Mouse (Mus musculus) neutrophil, adult 5-6 weeks (primary cell): ENCODE measurements around the gene AW549877. TPM values are rescaled to one million over a fixed set of nuclear protein-coding genes. Genes with fewer than 3 reads are reported as not detected.

ENCODE experiments used
- ATAC-seq: fragments of 151-379, 151-347 bp; 2 replicates; pipeline ENCODE4 v1.8.0; 2017; ENCODE audit warnings: mild to moderate bottlenecking, moderate TSS enrichment; ENCODE audit not compliant: insufficient number of reproducible peaks, poor library complexity, low FRiP score, severe bottlenecking; ENCODE audit errors: extremely low read depth
- total RNA-seq: library from RNA; stranded (forward); fragments of 200-1000 nt; gene quantifications from 2 replicates; pipeline ENCODE4 v1.2.3, GENCODE M21; 2017

The AW549877 gene
- total RNA-seq, 1 experiment from 2014 or later: 43.5 TPM

DNA sequence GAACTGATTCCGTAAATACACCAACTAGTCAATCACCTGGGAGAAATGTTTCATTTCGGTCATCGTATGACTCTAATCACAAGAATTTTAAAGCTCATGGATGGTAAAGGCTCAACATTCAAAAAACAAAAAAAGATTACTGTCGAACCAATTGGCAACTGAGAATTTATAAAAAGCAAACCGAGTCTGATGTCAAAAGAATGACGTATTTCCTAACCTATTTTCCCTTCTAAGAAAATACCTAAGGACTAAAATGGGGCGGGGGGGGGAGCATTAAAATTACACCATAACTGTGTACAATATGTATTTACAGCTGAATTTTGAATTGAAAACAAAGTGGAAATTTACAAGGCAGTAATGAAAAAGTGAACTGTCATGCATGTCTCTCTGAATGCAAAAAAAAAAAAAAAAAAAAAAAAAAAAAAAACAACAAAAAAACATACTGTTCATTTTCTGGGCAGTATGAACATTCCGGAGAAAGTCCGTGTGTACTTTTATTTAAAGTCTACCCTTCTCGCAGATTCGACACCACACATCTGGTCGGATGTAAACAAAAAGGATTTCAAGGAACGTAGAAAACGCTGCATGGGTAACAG lies 594 bp downstream of the AW549877 start:
- no peak for ATAC-seq

GRCm38 (mm10) chr15:3987981-3988380 lies 7.6 kb downstream of the AW549877 start:
- ATAC-seq: peak; percentile 84

- ATAC-seq: no peak
Observed at GRCm38 (mm10) chr15:3984876-3985275, 10.7 kb downstream of the AW549877 start.

GRCm38 (mm10) chr15:3982732-3983131 lies 12.8 kb downstream of the AW549877 start:
- peak; percentile 61 for ATAC-seq

- ATAC-seq: peak; percentile 14; the same call in 1 of the 2 replicates
Observed at GRCm38 (mm10) chr15:3979871-3980270, 15.7 kb downstream of the AW549877 start.

GRCm38 (mm10) chr15:3979061-3979848 lies 16.3 kb downstream of the AW549877 start, which contains the start of gene Fbxo4:
Gene Fbxo4, minus strand, starts transcription at chr15:3979573.
- ATAC-seq: peak; percentile 93

DNA sequence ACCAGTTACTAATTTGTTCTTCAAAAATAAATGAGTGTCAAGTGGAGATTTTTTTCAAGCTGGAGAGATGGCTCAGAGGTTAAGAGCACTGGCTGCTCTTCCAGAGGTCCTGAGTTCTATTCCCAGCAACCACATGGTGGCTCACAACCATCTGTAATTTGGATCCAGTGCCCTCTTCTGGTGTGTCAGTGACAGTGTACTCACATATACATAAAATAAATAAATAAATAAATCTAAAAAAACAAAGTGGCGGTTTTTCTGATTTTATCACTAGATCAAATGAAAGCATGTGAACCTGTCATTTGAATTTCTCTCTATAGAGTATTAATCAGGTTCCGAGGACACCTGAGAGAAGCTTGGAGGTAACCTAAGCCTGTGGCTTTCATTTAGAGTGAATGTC lies 17.3 kb downstream of the AW549877 start:
- ATAC-seq: no peak

- ATAC-seq: no peak
Observed at GRCm38 (mm10) chr15:3973300-3973699, 22.2 kb downstream of the AW549877 start.

DNA sequence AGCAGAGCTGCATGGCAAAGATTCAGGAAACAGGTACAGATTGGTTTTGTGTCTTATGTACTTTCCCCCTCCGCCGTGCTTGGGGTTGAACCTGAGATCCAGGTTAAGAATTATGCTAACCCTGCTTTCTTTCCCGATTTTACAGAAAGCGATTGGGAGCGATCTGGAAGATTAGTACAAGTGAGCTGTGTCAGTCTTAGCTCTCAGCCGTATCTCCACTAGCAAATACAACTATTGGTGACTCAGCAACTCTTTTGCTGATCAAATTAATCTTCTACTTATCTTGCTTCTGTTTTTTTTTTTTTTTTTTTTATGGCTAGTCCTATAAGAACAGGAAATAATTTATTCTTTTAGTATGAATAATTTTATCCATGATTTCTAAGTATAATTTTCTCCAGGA lies 25.4 kb downstream of the AW549877 start:
- no peak for ATAC-seq

DNA sequence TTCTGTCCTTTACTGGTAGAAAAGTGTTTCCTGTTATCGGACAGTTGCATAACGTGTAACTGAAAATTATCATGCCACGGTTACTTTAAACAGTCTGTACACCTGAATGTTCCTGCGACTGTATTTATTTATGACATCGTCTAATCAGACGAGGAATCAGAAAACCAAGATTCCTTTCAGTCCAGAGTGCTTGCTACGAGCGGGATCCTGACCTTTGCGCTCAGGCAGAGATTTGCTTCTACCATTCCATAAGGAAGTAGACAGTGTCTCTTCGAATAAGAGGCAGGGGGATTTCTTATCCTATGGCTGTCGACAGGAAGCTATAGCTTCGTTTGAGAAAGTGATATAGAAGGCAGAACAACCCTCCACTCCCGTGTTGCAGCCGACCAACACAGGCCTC lies 25.8 kb downstream of the AW549877 start:
- ATAC-seq: no peak

GRCm38 (mm10) chr15:3962251-3962650 lies 33.3 kb downstream of the AW549877 start:
- ATAC-seq: no peak

DNA sequence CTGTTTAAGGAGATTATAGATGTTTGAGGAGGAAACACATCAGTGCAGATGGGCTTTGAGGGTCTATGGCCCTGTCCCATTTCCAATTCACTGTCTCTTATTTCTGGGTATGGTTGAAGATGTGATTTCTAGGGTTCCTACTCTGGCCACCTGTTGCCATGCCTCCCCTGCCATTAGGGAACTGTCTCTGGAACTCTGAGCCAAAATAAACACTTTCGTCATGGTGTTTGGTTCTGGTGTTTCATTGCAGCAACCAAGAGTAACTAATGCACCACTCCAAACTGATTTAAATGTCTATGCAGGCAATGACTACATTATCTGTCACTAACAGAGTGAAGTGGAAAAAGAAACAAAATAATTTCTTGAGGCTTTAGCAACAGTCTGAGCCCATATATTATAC lies 35.5 kb downstream of the AW549877 start:
- ATAC-seq: no peak

DNA sequence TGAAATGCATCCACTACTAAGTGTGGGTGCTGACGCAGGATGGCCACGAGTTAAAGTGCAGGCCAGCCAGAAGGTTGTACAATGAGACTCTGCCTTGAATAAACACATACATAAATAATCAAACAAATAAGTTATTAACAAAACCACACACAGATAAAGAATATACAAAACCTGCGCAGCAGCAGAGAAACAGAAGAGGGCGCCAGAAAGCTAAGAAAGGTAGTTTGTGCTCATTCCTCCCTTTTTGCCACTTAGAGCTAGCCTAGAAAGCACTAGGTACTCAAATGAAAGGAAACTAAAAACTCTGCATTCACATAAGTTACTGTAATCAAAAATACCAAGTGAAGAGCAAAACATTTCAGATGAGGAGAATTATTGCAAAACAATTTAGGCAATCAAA lies 37.6 kb downstream of the AW549877 start:
- ATAC-seq: peak; percentile 72; the same call in 1 of the 2 replicates

GRCm38 (mm10) chr15:3954971-3955370 lies 40.6 kb downstream of the AW549877 start:
- no peak for ATAC-seq

- ATAC-seq: no peak
Observed at GRCm38 (mm10) chr15:3938132-3938531, 57.4 kb downstream of the AW549877 start.

GRCm38 (mm10) chr15:3936056-3936455 lies 59.5 kb downstream of the AW549877 start:
- ATAC-seq: no peak

GRCm38 (mm10) chr15:3933466-3933865 lies 62.1 kb downstream of the AW549877 start:
- ATAC-seq: no peak
